Mouse (Mus musculus) neural tube, postnatal 0 days (tissue): ENCODE results near the gene Gm10392. TPM values are rescaled to one million over a fixed set of nuclear protein-coding genes. Genes with fewer than 3 reads are reported as not detected.

Source experiments
- polyA plus RNA-seq: library from polyadenylated mRNA; unstranded; fragments of >200 nt; fragmentation: Nextera tagmentation; extraction: Ambion mirVana; gene quantifications from 2 replicates; pipeline ENCODE4 v1.2.1, GENCODE M21; 2015

Gene Gm10392
- polyA plus RNA-seq = not detected in 2 replicates

DNA sequence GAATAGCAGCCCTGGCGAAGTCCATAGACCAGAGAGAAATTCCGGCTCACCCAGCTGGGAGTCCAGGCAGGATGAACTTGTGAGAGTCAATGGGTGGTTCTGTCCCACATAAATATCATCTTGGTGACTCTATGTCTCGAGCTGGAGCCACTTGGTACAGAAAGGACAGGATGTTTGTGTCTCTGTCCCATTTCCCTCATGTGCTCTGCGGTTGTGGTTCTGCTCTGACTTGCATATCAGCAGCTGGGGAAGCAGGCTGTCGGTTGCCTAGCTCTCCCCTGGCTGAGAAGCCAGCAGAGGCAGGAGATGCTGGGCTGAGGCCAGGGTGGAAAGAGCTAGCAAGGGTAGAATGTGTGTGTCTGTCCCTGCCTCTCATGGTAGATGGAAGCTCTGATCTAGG is at the start of gene Gm10392:
TSS of gene Gm10392 (minus strand) at position 156 of the 400 bp plus-strand sequence.

GRCm38 (mm10) chr11:77515637-77516552 is 3.1 kb downstream of the Gm10392 start, which contains the start of gene Trp53i13:
Trp53i13 (minus strand) TSS chr11:77515980.

GRCm38 (mm10) chr11:77514832-77515636 is 4.0 kb downstream of the Gm10392 start, which contains the start of gene Abhd15:
Abhd15 (plus strand) TSS chr11:77515121.

GRCm38 (mm10) chr11:77493512-77494343 is 25.3 kb downstream of the Gm10392 start, which contains the start of gene Git1:
Git1 (plus strand) TSS chr11:77493562.

GRCm38 (mm10) chr11:77489591-77490235 is 29.3 kb downstream of the Gm10392 start, which contains the start of gene Ankrd13b:
Ankrd13b (minus strand) TSS chr11:77489678.

Other genes with a start within 250 kb of the Gm10392 start
- 3.7 and 4.3 TPM in 2 replicates for gene Coro6, start 56.8 kb downstream of the Gm10392 start, polyA plus RNA-seq
- 32.7 and 36.8 TPM in 2 replicates for gene Ankrd13b, start 29.5 kb downstream of the Gm10392 start, polyA plus RNA-seq
- gene Git1, start 25.6 kb downstream of the Gm10392 start, polyA plus RNA-seq = 19.3 and 20.1 TPM in 2 replicates
- gene Abhd15, start 4.1 kb downstream of the Gm10392 start, polyA plus RNA-seq = 2.0 and 2.5 TPM in 2 replicates
- 20.3 and 22.7 TPM in 2 replicates for gene Trp53i13, start 3.2 kb downstream of the Gm10392 start, polyA plus RNA-seq
- 24.8 and 24.9 TPM in 2 replicates for gene Taok1, start 88.6 kb upstream of the Gm10392 start, polyA plus RNA-seq
- gene Nufip2, start 167.0 kb upstream of the Gm10392 start, polyA plus RNA-seq = 5.2 and 5.3 TPM in 2 replicates
- gene Cryba1, start 206.1 kb upstream of the Gm10392 start, polyA plus RNA-seq = not detected in 2 replicates
- 24.2 and 32.7 TPM in 2 replicates for gene Myo18a, start 244.0 kb upstream of the Gm10392 start, polyA plus RNA-seq